ENCODE assay signal across 8 mouse cellular contexts in genomic region chr7:102512814-102513435, GRCm38 (mm10). TPM values are rescaled to one million over a fixed set of nuclear protein-coding genes. Genes with fewer than 3 reads are reported as not detected.
DNase-seq lines count a peak whose midpoint lies in the region; ATAC-seq and TF ChIP-seq lines count a peak whose summit lies in the region.

No protein-coding gene starts in this region.

- H3K4me1 ChIP-seq in embryonic facial prominence, embryonic 13.5 days: peaks cover 10% of the 10 kb centered on the region
- no peaks in the 10 kb centered on the region; the same call in 1 of the 2 replicates for H3K4me1 ChIP-seq in heart, adult 2 months (ENCODE audit: control insufficient read depth, insufficient read depth, low read length)
- H3K4me1 ChIP-seq in kidney, adult 2 months (ENCODE audit: control insufficient read depth, insufficient read depth, low read length): no peaks in the 10 kb centered on the region
- no peaks in the 10 kb centered on the region for H3K4me1 ChIP-seq in limb, embryonic 11.5 days (ENCODE audit: control insufficient read depth, insufficient read depth, low read length)
- H3K4me1 ChIP-seq in midbrain, embryonic 14.5 days (ENCODE audit: control insufficient read depth, insufficient read depth, low read length): 0 out of 2 replicates have a peak, but pooled peaks cover 3% of the 10 kb centered on the region

- ATAC-seq in embryonic facial prominence, embryonic 13.5 days (ENCODE audit: insufficient number of reproducible peaks, insufficient read depth, low FRiP score, low TSS enrichment, low read depth): peak; percentile 76
- peak; percentile 85 for ATAC-seq in limb, embryonic 11.5 days (ENCODE audit: insufficient number of reproducible peaks, low FRiP score, low TSS enrichment, low read depth)
- ATAC-seq in midbrain, embryonic 14.5 days (ENCODE audit: low FRiP score, low TSS enrichment): peak; percentile 92

- peak; percentile 97 for TF ChIP-seq CTCF in heart, adult 2 months (IDR thresholded peaks at IDR 0.05)
- peak; percentile 75 for TF ChIP-seq CTCF in kidney, adult 2 months (conservative IDR thresholded peaks at IDR 0.05; ENCODE audit: insufficient read depth, insufficient read length, low read depth, low read length)

- H3K4me3 ChIP-seq in embryonic facial prominence, embryonic 13.5 days: peak overlapping the region; percentile 48
- peak overlapping the region; percentile 52 for H3K4me3 ChIP-seq in heart, adult 2 months
- peak overlapping the region; percentile 38; the same call in 1 of the 2 replicates for H3K4me3 ChIP-seq in kidney, adult 2 months (ENCODE audit: insufficient read depth, low read depth, low read length)
- peak overlapping the region; percentile 36 for H3K4me3 ChIP-seq in limb, embryonic 11.5 days (ENCODE audit: low read depth, low read length)
- peak overlapping the region; percentile 55 for H3K4me3 ChIP-seq in midbrain, embryonic 14.5 days (replicated peaks; ENCODE audit: low read depth, low read length)

- no peak for TF ChIP-seq POLR2A in heart, adult 2 months (IDR thresholded peaks at IDR 0.05; ENCODE audit: insufficient read depth, low read depth, low read length)
- TF ChIP-seq POLR2A in kidney, adult 2 months (IDR thresholded peaks at IDR 0.05; ENCODE audit: low read depth, low read length): no peak

- DNase-seq in 416B (ENCODE audit: low read depth): peak; percentile 80
- DNase-seq in adrenal gland, postnatal 4 days (ENCODE audit: low spot score in 2 of 2): peak; percentile 78 to 82
- DNase-seq in heart, adult 2 months: peak; percentile 85 to 93
- DNase-seq in kidney, adult 2 months: peak; percentile 79
- DNase-seq in limb, embryonic 11.5 days (ENCODE audit: low spot score): peak; percentile 92
- peak; percentile 96 for DNase-seq in midbrain, embryonic 14.5 days
- DNase-seq in spleen, adult 12 weeks (ENCODE audit: low spot score): peak; percentile 64

- peak overlapping the region; percentile 74 for H3K9ac ChIP-seq in embryonic facial prominence, embryonic 13.5 days
- peak overlapping the region; percentile 67 for H3K9ac ChIP-seq in heart, adult 2 months (ENCODE audit: low read depth, low read length)
- peak overlapping the region; percentile 69 for H3K9ac ChIP-seq in limb, embryonic 11.5 days (ENCODE audit: low read length)
- peak overlapping the region; percentile 76 for H3K9ac ChIP-seq in midbrain, embryonic 14.5 days (replicated peaks; ENCODE audit: low read length)

- no peaks in the 10 kb centered on the region for H3K36me3 ChIP-seq in embryonic facial prominence, embryonic 13.5 days
- H3K36me3 ChIP-seq in heart, adult 2 months (ENCODE audit: control insufficient read depth, insufficient read depth, low read length): no peaks in the 10 kb centered on the region
- no peaks in the 10 kb centered on the region for H3K36me3 ChIP-seq in kidney, adult 2 months (ENCODE audit: control insufficient read depth, insufficient read depth, low read length)
- H3K36me3 ChIP-seq in limb, embryonic 11.5 days (ENCODE audit: control insufficient read depth, insufficient read depth, low read length): no peaks in the 10 kb centered on the region
- H3K36me3 ChIP-seq in midbrain, embryonic 14.5 days (ENCODE audit: control insufficient read depth, insufficient read depth, low read length): no peaks in the 10 kb centered on the region

- H3K4me2 ChIP-seq in embryonic facial prominence, embryonic 13.5 days: peak overlapping the region; percentile 88
- H3K4me2 ChIP-seq in limb, embryonic 11.5 days (ENCODE audit: low read depth, severe bottlenecking): peak overlapping the region; percentile 85
- H3K4me2 ChIP-seq in midbrain, embryonic 14.5 days (ENCODE audit: low read length): peak overlapping the region; percentile 90

- H3K27me3 ChIP-seq in embryonic facial prominence, embryonic 13.5 days: peaks cover 32% of the 10 kb centered on the region
- no peaks in the 10 kb centered on the region for H3K27me3 ChIP-seq in heart, adult 2 months (ENCODE audit: control insufficient read depth, insufficient read depth, low read length)
- no peaks in the 10 kb centered on the region for H3K27me3 ChIP-seq in kidney, adult 2 months (replicated peaks; ENCODE audit: control insufficient read depth, insufficient read depth, low read length)
- peaks cover 3% of the 10 kb centered on the region; the same call in 1 of the 2 replicates for H3K27me3 ChIP-seq in limb, embryonic 11.5 days (ENCODE audit: control insufficient read depth, insufficient read depth, low read length)
- H3K27me3 ChIP-seq in midbrain, embryonic 14.5 days (ENCODE audit: control insufficient read depth, insufficient read depth, low read length): no peaks in the 10 kb centered on the region

- TF ChIP-seq EP300 in heart, adult 2 months (IDR thresholded peaks at IDR 0.05; ENCODE audit: insufficient read depth, low read depth, low read length): no peak

- under 1% methylated on average over 54 of the region's 54 CpGs for WGBS in embryonic facial prominence, embryonic 13.5 days
- WGBS in heart, adult 2 months: under 1% methylated on average over 54 of the region's 54 CpGs
- WGBS in kidney, adult 2 months: under 1% methylated on average over 54 of the region's 54 CpGs
- WGBS in limb, embryonic 11.5 days: under 1% methylated on average over 54 of the region's 54 CpGs
- under 1% methylated on average over 54 of the region's 54 CpGs for WGBS in midbrain, embryonic 14.5 days

- no peaks in the 10 kb centered on the region for H3K9me3 ChIP-seq in embryonic facial prominence, embryonic 13.5 days
- no peaks in the 10 kb centered on the region for H3K9me3 ChIP-seq in limb, embryonic 11.5 days (ENCODE audit: control insufficient read depth, low read length)
- no peaks in the 10 kb centered on the region for H3K9me3 ChIP-seq in midbrain, embryonic 14.5 days (ENCODE audit: control insufficient read depth, low read length)

- intact Hi-C loops in heart, adult 2 months (cut with DNase I): loop anchor here (1.0 to 2.0 kb wide), 2 partner anchors 240 to 406 kb away; no protein-coding TSS in a partner anchor

- H3K79me2 ChIP-seq in heart, adult 2 months (replicated peaks; ENCODE audit: control insufficient read depth, insufficient read depth, low read length): no peaks in the 10 kb centered on the region

- no peak overlapping the region for H3K27ac ChIP-seq in embryonic facial prominence, embryonic 13.5 days
- H3K27ac ChIP-seq in heart, adult 2 months: no peak overlapping the region
- no peak overlapping the region for H3K27ac ChIP-seq in kidney, adult 2 months (ENCODE audit: insufficient read depth, low read depth, low read length)
- no peak overlapping the region for H3K27ac ChIP-seq in limb, embryonic 11.5 days (replicated peaks; ENCODE audit: low read depth, low read length)
- H3K27ac ChIP-seq in midbrain, embryonic 14.5 days (replicated peaks; ENCODE audit: low read depth, low read length): no peak overlapping the region

RNA-seq across cellular contexts. Expression of gene Olfr545, which starts 13.6 kb away (rescaled TPM):
- total RNA-seq in adrenal gland, postnatal 4 days (2021): not detected
- 0.18 TPM in 1 of 2 replicates, not detected in the other for polyA plus RNA-seq in embryonic facial prominence, embryonic 13.5 days (2015; fragmentation: Nextera tagmentation; extraction: Ambion mirVana)
- total RNA-seq in heart, adult 2 months (2021): not detected
- polyA plus RNA-seq in heart, adult 2 months (2012; rRNA removed): not detected in 2 replicates
- polyA plus RNA-seq in kidney, adult 2 months (2012; rRNA removed): not detected in 2 replicates
- 0.39 TPM in 1 of 2 replicates, not detected in the other for polyA plus RNA-seq in limb, embryonic 11.5 days (2014; fragmentation: Nextera tagmentation; extraction: Ambion mirVana)
- 0.20 TPM in 1 of 2 replicates, not detected in the other for polyA plus RNA-seq in midbrain, embryonic 14.5 days (2014; fragmentation: Nextera tagmentation; extraction: Ambion mirVana)

RNA-seq across cellular contexts. Expression of gene Olfr547, which starts 21.6 kb away (rescaled TPM):
- not detected for total RNA-seq in adrenal gland, postnatal 4 days (2021)
- not detected in 2 replicates for polyA plus RNA-seq in embryonic facial prominence, embryonic 13.5 days (2015; fragmentation: Nextera tagmentation; extraction: Ambion mirVana)
- total RNA-seq in heart, adult 2 months (2021): not detected
- polyA plus RNA-seq in heart, adult 2 months (2012; rRNA removed): not detected in 2 replicates
- not detected in 2 replicates for polyA plus RNA-seq in kidney, adult 2 months (2012; rRNA removed)
- polyA plus RNA-seq in limb, embryonic 11.5 days (2014; fragmentation: Nextera tagmentation; extraction: Ambion mirVana): not detected in 2 replicates
- polyA plus RNA-seq in midbrain, embryonic 14.5 days (2014; fragmentation: Nextera tagmentation; extraction: Ambion mirVana): not detected in 2 replicates

RNA-seq across cellular contexts. Expression of gene Olfr544, which starts 24.8 kb away (rescaled TPM):
- not detected for total RNA-seq in adrenal gland, postnatal 4 days (2021)
- 0.10 and 0.20 TPM in 2 replicates for polyA plus RNA-seq in embryonic facial prominence, embryonic 13.5 days (2015; fragmentation: Nextera tagmentation; extraction: Ambion mirVana)
- total RNA-seq in heart, adult 2 months (2021): not detected
- polyA plus RNA-seq in heart, adult 2 months (2012; rRNA removed): not detected in 2 replicates
- not detected in 2 replicates for polyA plus RNA-seq in kidney, adult 2 months (2012; rRNA removed)
- 0.05 and 0.09 TPM in 2 replicates for polyA plus RNA-seq in limb, embryonic 11.5 days (2014; fragmentation: Nextera tagmentation; extraction: Ambion mirVana)
- polyA plus RNA-seq in midbrain, embryonic 14.5 days (2014; fragmentation: Nextera tagmentation; extraction: Ambion mirVana): 0.14 and 0.22 TPM in 2 replicates

RNA-seq across cellular contexts. Expression of gene Olfr548-ps1, which starts 27.8 kb away (rescaled TPM):
- total RNA-seq in adrenal gland, postnatal 4 days (2021): not detected
- polyA plus RNA-seq in embryonic facial prominence, embryonic 13.5 days (2015; fragmentation: Nextera tagmentation; extraction: Ambion mirVana): not detected in 2 replicates
- total RNA-seq in heart, adult 2 months (2021): not detected
- not detected in 2 replicates for polyA plus RNA-seq in heart, adult 2 months (2012; rRNA removed)
- polyA plus RNA-seq in kidney, adult 2 months (2012; rRNA removed): not detected in 2 replicates
- polyA plus RNA-seq in limb, embryonic 11.5 days (2014; fragmentation: Nextera tagmentation; extraction: Ambion mirVana): not detected in 2 replicates
- not detected in 2 replicates for polyA plus RNA-seq in midbrain, embryonic 14.5 days (2014; fragmentation: Nextera tagmentation; extraction: Ambion mirVana)

RNA-seq across cellular contexts. Expression of gene Olfr543, which starts 31.4 kb away (rescaled TPM):
- total RNA-seq in adrenal gland, postnatal 4 days (2021): not detected
- 0.32 and 0.36 TPM in 2 replicates for polyA plus RNA-seq in embryonic facial prominence, embryonic 13.5 days (2015; fragmentation: Nextera tagmentation; extraction: Ambion mirVana)
- not detected for total RNA-seq in heart, adult 2 months (2021)
- polyA plus RNA-seq in heart, adult 2 months (2012; rRNA removed): not detected in 2 replicates
- polyA plus RNA-seq in kidney, adult 2 months (2012; rRNA removed): not detected in 2 replicates
- 0.23 and 0.56 TPM in 2 replicates for polyA plus RNA-seq in limb, embryonic 11.5 days (2014; fragmentation: Nextera tagmentation; extraction: Ambion mirVana)
- polyA plus RNA-seq in midbrain, embryonic 14.5 days (2014; fragmentation: Nextera tagmentation; extraction: Ambion mirVana): 0.61 and 0.74 TPM in 2 replicates
